Mouse (Mus musculus): ENCODE results near the gene Smarcb1. TPM values are rescaled to one million over a fixed set of nuclear protein-coding genes. Genes with fewer than 3 reads are reported as not detected.

The Smarcb1 gene
- polyA plus RNA-seq, 1 experiment from 2014 or later = 310 TPM

Other genes starting within 250 kb of the Smarcb1 start
- gene Cabin1, start 157.3 kb downstream of the Smarcb1 start, polyA plus RNA-seq (2016; fragmentation: Nextera tagmentation; extraction: Ambion mirVana) = 42.8 and 51.9 TPM in 2 replicates
- 81.8 TPM in 2 replicates for gene Ddt, start 148.2 kb downstream of the Smarcb1 start, polyA plus RNA-seq (2016; fragmentation: Nextera tagmentation; extraction: Ambion mirVana)
- gene Gm20441, start 140.7 kb downstream of the Smarcb1 start, polyA plus RNA-seq (2016; fragmentation: Nextera tagmentation; extraction: Ambion mirVana) = not detected in 2 replicates
- gene Gstt3, start 140.2 kb downstream of the Smarcb1 start, polyA plus RNA-seq (2016; fragmentation: Nextera tagmentation; extraction: Ambion mirVana) = 1.5 and 2.1 TPM in 2 replicates
- 4.9 and 6.3 TPM in 2 replicates for gene Gstt1, start 123.0 kb downstream of the Smarcb1 start, polyA plus RNA-seq (2016; fragmentation: Nextera tagmentation; extraction: Ambion mirVana)
- gene Gstt4, start 99.1 kb downstream of the Smarcb1 start, polyA plus RNA-seq (2016; fragmentation: Nextera tagmentation; extraction: Ambion mirVana) = not detected in 2 replicates
- gene Gstt2, start 84.2 kb downstream of the Smarcb1 start, polyA plus RNA-seq (2016; fragmentation: Nextera tagmentation; extraction: Ambion mirVana) = 4.1 and 7.3 TPM in 2 replicates
- gene Mif, start 61.4 kb downstream of the Smarcb1 start, polyA plus RNA-seq (2016; fragmentation: Nextera tagmentation; extraction: Ambion mirVana) = 1,649 and 1,743 TPM in 2 replicates
- gene Derl3, start 28.2 kb downstream of the Smarcb1 start, polyA plus RNA-seq (2016; fragmentation: Nextera tagmentation; extraction: Ambion mirVana) = 3.1 and 3.3 TPM in 2 replicates
- 7.6 and 7.8 TPM in 2 replicates for gene Chchd10, start 11.5 kb upstream of the Smarcb1 start, polyA plus RNA-seq (2016; fragmentation: Nextera tagmentation; extraction: Ambion mirVana)
- gene Mmp11, start 14.9 kb upstream of the Smarcb1 start, polyA plus RNA-seq (2016; fragmentation: Nextera tagmentation; extraction: Ambion mirVana) = 31.3 and 33.3 TPM in 2 replicates
- gene Gm867, start 19.1 kb upstream of the Smarcb1 start, polyA plus RNA-seq (2016; fragmentation: Nextera tagmentation; extraction: Ambion mirVana) = 0.46 TPM in 1 of 2 replicates, not detected in the other
- gene Vpreb3, start 21.4 kb upstream of the Smarcb1 start, polyA plus RNA-seq (2016; fragmentation: Nextera tagmentation; extraction: Ambion mirVana) = not detected in 2 replicates
- gene Gm5134, start 32.9 kb upstream of the Smarcb1 start, polyA plus RNA-seq (2016; fragmentation: Nextera tagmentation; extraction: Ambion mirVana) = not detected in 2 replicates
- gene Zfp280b, start 111.0 kb upstream of the Smarcb1 start, polyA plus RNA-seq (2016; fragmentation: Nextera tagmentation; extraction: Ambion mirVana) = 26.1 and 26.7 TPM in 2 replicates
- not detected in 2 replicates for gene Slc5a4b, start 189.3 kb upstream of the Smarcb1 start, polyA plus RNA-seq (2016; fragmentation: Nextera tagmentation; extraction: Ambion mirVana)
- not detected in 2 replicates for gene Slc5a4a, start 225.8 kb upstream of the Smarcb1 start, polyA plus RNA-seq (2016; fragmentation: Nextera tagmentation; extraction: Ambion mirVana)

All from forebrain, embryonic 12.5 days (tissue).